Mouse (Mus musculus) embryo, embryonic 10 days (tissue): ENCODE data around the gene Rab11fip4.
"Not testable (repeated sequence)": the region's sequence is repeated elsewhere in the genome, so short reads cannot be mapped to it uniquely, and the experiment has no call there.

Experiments
- DNase-seq: peaks from one replicate; pipeline ENCODE4 v3.0.0-alpha.2; 2015; ENCODE audit warnings: low spot score

Rab11fip4 gene

GRCm38 (mm10) chr11:79679929-79680328 lies 88.9 kb downstream of the Rab11fip4 start:
- no peak for DNase-seq

- DNase-seq = no peak
Measured at GRCm38 (mm10) chr11:79680559-79680958, 89.5 kb downstream of the Rab11fip4 start.

- no peak for DNase-seq
Measured at GRCm38 (mm10) chr11:79681182-79681581, 90.2 kb downstream of the Rab11fip4 start.

GRCm38 (mm10) chr11:79681798-79682197 lies 90.8 kb downstream of the Rab11fip4 start:
- no peak for DNase-seq

GRCm38 (mm10) chr11:79685109-79685508 lies 94.1 kb downstream of the Rab11fip4 start:
- DNase-seq = no peak

GRCm38 (mm10) chr11:79686501-79687121 lies 95.6 kb downstream of the Rab11fip4 start:
- DNase-seq = peak; percentile 96

- DNase-seq = no peak
Measured at GRCm38 (mm10) chr11:79689916-79690315, 98.9 kb downstream of the Rab11fip4 start.

- DNase-seq = no peak
Measured at GRCm38 (mm10) chr11:79691513-79691912, 100.5 kb downstream of the Rab11fip4 start.

- no peak for DNase-seq
Measured at GRCm38 (mm10) chr11:79696390-79697307, 105.6 kb downstream of the Rab11fip4 start.

- no peak for DNase-seq
Measured at GRCm38 (mm10) chr11:79698071-79698470, 107.1 kb downstream of the Rab11fip4 start.

GRCm38 (mm10) chr11:79698542-79698941 lies 107.5 kb downstream of the Rab11fip4 start:
- DNase-seq = not testable (repeated sequence)

- no peak for DNase-seq
Measured at GRCm38 (mm10) chr11:79701466-79701865, 110.5 kb downstream of the Rab11fip4 start.

- no peak for DNase-seq
Measured at GRCm38 (mm10) chr11:79702092-79702491, 111.1 kb downstream of the Rab11fip4 start.

GRCm38 (mm10) chr11:79703452-79703851 lies 112.4 kb downstream of the Rab11fip4 start:
- peak; percentile 75 for DNase-seq

- peak; percentile 81 for DNase-seq
Measured at GRCm38 (mm10) chr11:79703885-79704291, 112.9 kb downstream of the Rab11fip4 start.

- peak; percentile 96 for DNase-seq
Measured at GRCm38 (mm10) chr11:79704318-79705150, 113.5 kb downstream of the Rab11fip4 start.

- no peak for DNase-seq
Measured at GRCm38 (mm10) chr11:79707084-79707483, 116.1 kb downstream of the Rab11fip4 start.

GRCm38 (mm10) chr11:79710868-79711765 lies 120.1 kb downstream of the Rab11fip4 start:
- peak; percentile 78 for DNase-seq

GRCm38 (mm10) chr11:79711766-79712369 lies 120.9 kb downstream of the Rab11fip4 start:
- peak; percentile 52 for DNase-seq

GRCm38 (mm10) chr11:79713184-79713583 lies 122.2 kb downstream of the Rab11fip4 start:
- DNase-seq = no peak

GRCm38 (mm10) chr11:79713678-79714077 lies 122.7 kb downstream of the Rab11fip4 start:
- no peak for DNase-seq
